Mouse (Mus musculus) thymus, adult 2 months (tissue): ENCODE data around the gene Smyd4.

Experiments used
- CTCF ChIP-seq: fragments of 200-500 bp; IDR thresholded peaks from 2 replicates; pipeline ENCODE4 v1.5.1; 2012; ENCODE audit warnings: mild to moderate bottlenecking, control low read depth, low read length, moderate library complexity, borderline replicate concordance; ENCODE audit not compliant: control insufficient read depth, poor library complexity, insufficient read depth; ENCODE audit errors: extremely low read depth
- POLR2A ChIP-seq: fragments of 200-500 bp; IDR thresholded peaks from 2 replicates; pipeline ENCODE4 v1.6.1; 2012; ENCODE audit warnings: mild to moderate bottlenecking, low read length, control low read depth, moderate library complexity; ENCODE audit not compliant: control insufficient read depth, poor library complexity, insufficient read depth; ENCODE audit errors: extremely low read depth

DNA sequence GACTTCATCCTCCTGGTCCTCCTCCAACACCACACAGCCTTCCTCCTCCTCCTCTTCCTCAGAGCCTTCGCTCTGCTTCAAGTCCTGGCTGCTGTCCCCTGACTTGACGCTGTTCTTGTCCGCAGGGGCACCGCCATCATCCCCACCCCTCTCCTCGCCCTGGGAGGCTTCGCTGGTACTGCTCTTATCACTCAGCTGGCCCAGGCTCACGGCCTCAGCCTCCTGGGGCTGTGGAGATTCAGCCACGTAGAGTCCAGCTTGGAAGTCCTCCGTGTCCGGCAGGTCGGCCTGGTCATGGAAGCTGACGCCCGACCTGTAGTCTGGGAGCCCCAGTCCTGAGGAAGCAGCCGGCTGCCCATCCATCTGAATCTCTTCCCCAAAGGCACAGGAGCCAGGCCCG, 102.7 kb downstream of the Smyd4 start:
- no peak for TF ChIP-seq POLR2A
- no peak for TF ChIP-seq CTCF
